Mouse (Mus musculus): ENCODE results near the gene Pde4d.

- TF ChIP-seq CTCF (IDR thresholded peaks at IDR 0.05; ENCODE audit: borderline replicate concordance, insufficient read depth, low read depth, low read length): peak; percentile 76
- no peak for TF ChIP-seq POLR2A (IDR thresholded peaks at IDR 0.05; ENCODE audit: borderline replicate concordance, insufficient read depth, low read length)
These were observed 1098.0 kb downstream of the Pde4d start for GRCm38 (mm10) chr13:109547700-109548099.
